Mouse (Mus musculus) heart, postnatal 0 days (tissue): ENCODE measurements around the gene Spg20.

Experiments
- CTCF ChIP-seq: IDR thresholded peaks from 2 replicates; pipeline ENCODE4 v1.5.1; 2016; ENCODE audit warnings: antibody characterized with exemption, control low read depth, low read depth
- EP300 ChIP-seq: IDR thresholded peaks from 2 replicates; pipeline ENCODE4 v1.6.1; 2016; ENCODE audit warnings: antibody characterized with exemption, low read depth

GRCm38 (mm10) chr3:55109097-55109496, 2.8 kb upstream of the Spg20 start:
- TF ChIP-seq CTCF: no peak
- no peak for TF ChIP-seq EP300
